Mouse (Mus musculus) hindbrain, postnatal 0 days (tissue): ENCODE results near the gene Rusc1. TPM values are rescaled to one million over a fixed set of nuclear protein-coding genes. Genes with fewer than 3 reads are reported as not detected.

ENCODE experiments used
- ATAC-seq: fragments of 200-750 bp; cut with Nextera tagmentation; 2 replicates; pipeline ENCODE4 v1.8.0; 2017; ENCODE audit warnings: mild to moderate bottlenecking, moderate TSS enrichment, moderate library complexity
- DNase-seq: peaks from one replicate; pipeline ENCODE4 v3.0.0-alpha.2; 2015; ENCODE audit warnings: low spot score
- H3K27ac ChIP-seq: fragments of 300-500 bp; sonication (generic); 2 replicates; pipeline ENCODE4 v1.5.1; 2014; ENCODE audit warnings: mild to moderate bottlenecking
- H3K27me3 ChIP-seq: fragments of 300-500 bp; sonication (generic); 2 replicates; pipeline ENCODE4 v1.6.1; 2014; ENCODE audit warnings: low read length, mixed read lengths; ENCODE audit not compliant: insufficient read depth
- H3K36me3 ChIP-seq: fragments of 300-500 bp; sonication (generic); 2 replicates; pipeline ENCODE4 v1.6.1; 2014; ENCODE audit warnings: low read length, mixed read lengths; ENCODE audit not compliant: insufficient read depth
- H3K4me1 ChIP-seq: fragments of 300-500 bp; sonication (generic); 2 replicates; pipeline ENCODE4 v1.6.1; 2014; ENCODE audit warnings: antibody characterized with exemption, low read length, mixed read lengths; ENCODE audit not compliant: insufficient read depth
- H3K4me2 ChIP-seq: fragments of 300-500 bp; sonication (generic); 2 replicates; pipeline ENCODE4 v1.6.1; 2014; ENCODE audit warnings: low read depth, mild to moderate bottlenecking, low read length, moderate library complexity, mixed read lengths
- H3K4me3 ChIP-seq: fragments of 300-500 bp; sonication (generic); 2 replicates; pipeline ENCODE4 v1.5.1; 2014; ENCODE audit warnings: low read length
- H3K9ac ChIP-seq: fragments of 300-500 bp; sonication (generic); replicated peaks from 2 replicates; pipeline ENCODE4 v1.6.1; 2014; ENCODE audit warnings: mild to moderate bottlenecking, low read length, moderate library complexity, mixed read lengths
- H3K9me3 ChIP-seq: fragments of 300-500 bp; sonication (generic); 2 replicates; pipeline ENCODE4 v1.6.1; 2016; ENCODE audit warnings: low read length, mixed read lengths
- CTCF ChIP-seq: IDR thresholded peaks from 2 replicates; pipeline ENCODE4 v1.5.1; 2016; ENCODE audit warnings: antibody characterized with exemption, control low read depth, low read depth
- WGBS: fragments of 180-500 bp; shearing (Covaris S2); extraction: QIAGEN DNeasy Blood & Tissue Kit; methylation state at CpG from one replicate; pipeline ENCODE4 v1.1.7; 2014; 5-methylcytosine and 5-hydroxymethylcytosine counted together
- polyA plus RNA-seq: library from polyadenylated mRNA; unstranded; fragments of >200 nt; fragmentation: Nextera tagmentation; extraction: Ambion mirVana; gene quantifications from 2 replicates; pipeline ENCODE4 v1.2.1, GENCODE M21; 2015
- total RNA-seq: library from RNA; depleted of rRNA; stranded (reverse); fragments of >200 nt; gene quantifications from 2 replicates; pipeline ENCODE4 v1.2.3, GENCODE M21; 2014; rRNA removed

The Rusc1 gene
- total and polyA plus RNA-seq, 2 experiments from 2014 or later: 95.6 to 197 TPM

- 75% methylated on average over 3 of the region's 3 CpGs for WGBS
These were observed 34.3 kb downstream of the Rusc1 start for GRCm38 (mm10) chr3:89058783-89059182.

GRCm38 (mm10) chr3:89058361-89058760, 34.8 kb downstream of the Rusc1 start:
- H3K9ac ChIP-seq: no peak overlapping the region
- TF ChIP-seq CTCF: no peak
- no peak overlapping the region for H3K27ac ChIP-seq
- DNase-seq (no peak), ATAC-seq (no peak)
- H3K4me1 ChIP-seq: no peaks in the 10 kb centered on the region
- no peak overlapping the region for H3K4me3 ChIP-seq
- no peak overlapping the region for H3K4me2 ChIP-seq
- peaks cover 77% of the 10 kb centered on the region for H3K36me3 ChIP-seq
- no peaks in the 10 kb centered on the region for H3K27me3 ChIP-seq
- H3K9me3 ChIP-seq: no peaks in the 10 kb centered on the region
- 93% methylated on average over 9 of the region's 9 CpGs for WGBS

More at GRCm38 (mm10) chr3:89058783-89059182, 34.3 kb downstream of the Rusc1 start:
- peak; percentile 60 for TF ChIP-seq CTCF
- H3K4me2 ChIP-seq: no peak overlapping the region
- no peak overlapping the region for H3K9ac ChIP-seq
- H3K4me1 ChIP-seq: no peaks in the 10 kb centered on the region
- no peaks in the 10 kb centered on the region for H3K27me3 ChIP-seq
- DNase-seq: peak; percentile 46
- no peak overlapping the region for H3K4me3 ChIP-seq
- peaks cover 79% of the 10 kb centered on the region for H3K36me3 ChIP-seq
- no peaks in the 10 kb centered on the region for H3K9me3 ChIP-seq
- ATAC-seq: no peak
- H3K27ac ChIP-seq: no peak overlapping the region

DNA sequence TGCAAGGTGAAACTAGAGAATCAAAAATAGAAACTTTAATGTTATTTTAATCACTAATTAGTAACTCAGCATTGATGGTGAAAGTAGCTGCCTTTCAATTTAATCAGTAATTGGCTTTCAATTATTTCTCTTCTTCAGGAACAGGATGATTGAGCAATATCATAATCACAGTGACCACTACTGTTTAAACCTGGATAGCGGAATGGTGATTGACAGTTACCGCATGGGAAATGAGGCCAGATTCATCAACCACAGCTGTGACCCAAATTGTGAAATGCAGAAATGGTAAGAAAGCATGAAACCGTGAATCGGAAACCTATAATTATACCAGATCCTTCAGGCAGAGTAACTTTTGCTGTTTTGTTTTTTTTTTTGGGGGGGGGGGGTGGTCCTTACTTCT, 49.8 kb downstream of the Rusc1 start:
- H3K4me3 ChIP-seq: no peak overlapping the region
- 83% methylated on average over 4 of the region's 4 CpGs for WGBS
- H3K36me3 ChIP-seq: peaks cover 55% of the 10 kb centered on the region
- H3K9me3 ChIP-seq: no peaks in the 10 kb centered on the region
- no peak for TF ChIP-seq CTCF
- no peak overlapping the region for H3K4me2 ChIP-seq
- no peak overlapping the region for H3K9ac ChIP-seq
- H3K4me1 ChIP-seq: no peaks in the 10 kb centered on the region
- H3K27me3 ChIP-seq: no peaks in the 10 kb centered on the region
- ATAC-seq (no peak), DNase-seq (no peak)
- no peak overlapping the region for H3K27ac ChIP-seq

Other genes starting within 250 kb of the Rusc1 start
- gene Msto1, start 179.3 kb downstream of the Rusc1 start, total RNA-seq: 40.5 and 47.9 TPM in 2 replicates
- gene Msto1, start 179.3 kb downstream of the Rusc1 start, polyA plus RNA-seq: 45.9 and 48.8 TPM in 2 replicates
- 18.3 and 22.1 TPM in 2 replicates for gene Ash1l, start 142.7 kb downstream of the Rusc1 start, total RNA-seq
- 14.4 and 16.1 TPM in 2 replicates for gene Ash1l, start 142.7 kb downstream of the Rusc1 start, polyA plus RNA-seq
- gene Dap3, start 142.1 kb downstream of the Rusc1 start, total RNA-seq: 53.6 and 69.7 TPM in 2 replicates
- gene Dap3, start 142.1 kb downstream of the Rusc1 start, polyA plus RNA-seq: 117 and 118 TPM in 2 replicates
- not detected in 2 replicates for gene Gm43738, start 7.8 kb upstream of the Rusc1 start, total RNA-seq
- gene Gm43738, start 7.8 kb upstream of the Rusc1 start, polyA plus RNA-seq: not detected in 2 replicates
- 340 and 366 TPM in 2 replicates for gene Fdps, start 8.6 kb upstream of the Rusc1 start, total RNA-seq
- gene Fdps, start 8.6 kb upstream of the Rusc1 start, polyA plus RNA-seq: 310 and 341 TPM in 2 replicates
- not detected in 2 replicates for gene Pklr, start 42.8 kb upstream of the Rusc1 start, total RNA-seq
- 0.10 and 0.21 TPM in 2 replicates for gene Pklr, start 42.8 kb upstream of the Rusc1 start, polyA plus RNA-seq
- gene Hcn3, start 66.9 kb upstream of the Rusc1 start, total RNA-seq: 83.8 and 85.7 TPM in 2 replicates
- gene Hcn3, start 66.9 kb upstream of the Rusc1 start, polyA plus RNA-seq: 33.5 and 38.1 TPM in 2 replicates
- 36.3 and 43.1 TPM in 2 replicates for gene Clk2, start 71.5 kb upstream of the Rusc1 start, total RNA-seq
- gene Clk2, start 71.5 kb upstream of the Rusc1 start, polyA plus RNA-seq: 13.3 and 13.7 TPM in 2 replicates
- gene Scamp3, start 84.2 kb upstream of the Rusc1 start, total RNA-seq: 60.4 and 77.5 TPM in 2 replicates
- gene Scamp3, start 84.2 kb upstream of the Rusc1 start, polyA plus RNA-seq: 139 and 143 TPM in 2 replicates
- 15.2 and 19.7 TPM in 2 replicates for gene Fam189b, start 89.8 kb upstream of the Rusc1 start, total RNA-seq
- 29.1 and 29.2 TPM in 2 replicates for gene Fam189b, start 89.8 kb upstream of the Rusc1 start, polyA plus RNA-seq
- gene Gba, start 109.6 kb upstream of the Rusc1 start, total RNA-seq: 62.5 and 77.4 TPM in 2 replicates
- gene Gba, start 109.6 kb upstream of the Rusc1 start, polyA plus RNA-seq: 45.8 and 46.8 TPM in 2 replicates
- 29.4 and 37.9 TPM in 2 replicates for gene Thbs3, start 121.9 kb upstream of the Rusc1 start, total RNA-seq
- gene Thbs3, start 121.9 kb upstream of the Rusc1 start, polyA plus RNA-seq: 36.8 and 37.2 TPM in 2 replicates
- gene Mtx1, start 133.8 kb upstream of the Rusc1 start, total RNA-seq: 103 and 130 TPM in 2 replicates
- 186 TPM in 2 replicates for gene Mtx1, start 133.8 kb upstream of the Rusc1 start, polyA plus RNA-seq
- 1.9 TPM in 2 replicates for gene Muc1, start 135.7 kb upstream of the Rusc1 start, total RNA-seq
- gene Muc1, start 135.7 kb upstream of the Rusc1 start, polyA plus RNA-seq: 0.82 and 1.5 TPM in 2 replicates
- gene Krtcap2, start 152.7 kb upstream of the Rusc1 start, total RNA-seq: 74.9 and 111 TPM in 2 replicates
- 250 and 268 TPM in 2 replicates for gene Krtcap2, start 152.7 kb upstream of the Rusc1 start, polyA plus RNA-seq
- 97.9 and 101 TPM in 2 replicates for gene Trim46, start 153.0 kb upstream of the Rusc1 start, total RNA-seq
- 42.9 and 49.8 TPM in 2 replicates for gene Trim46, start 153.0 kb upstream of the Rusc1 start, polyA plus RNA-seq
- 295 and 347 TPM in 2 replicates for gene Dpm3, start 166.0 kb upstream of the Rusc1 start, total RNA-seq
- gene Dpm3, start 166.0 kb upstream of the Rusc1 start, polyA plus RNA-seq: 95.5 and 97.8 TPM in 2 replicates
- 30.1 and 30.8 TPM in 2 replicates for gene Slc50a1, start 177.3 kb upstream of the Rusc1 start, total RNA-seq
- 47.2 and 49.1 TPM in 2 replicates for gene Slc50a1, start 177.3 kb upstream of the Rusc1 start, polyA plus RNA-seq
- gene Efna1, start 187.8 kb upstream of the Rusc1 start, total RNA-seq: 3.9 and 5.9 TPM in 2 replicates
- gene Efna1, start 187.8 kb upstream of the Rusc1 start, polyA plus RNA-seq: 7.4 and 10.9 TPM in 2 replicates
- 107 and 171 TPM in 2 replicates for gene Efna3, start 229.7 kb upstream of the Rusc1 start, total RNA-seq
- gene Efna3, start 229.7 kb upstream of the Rusc1 start, polyA plus RNA-seq: 57.0 and 61.4 TPM in 2 replicates
- 7.6 and 9.6 TPM in 2 replicates for gene Efna4, start 244.7 kb upstream of the Rusc1 start, total RNA-seq
- 3.5 and 4.2 TPM in 2 replicates for gene Efna4, start 244.7 kb upstream of the Rusc1 start, polyA plus RNA-seq